Mouse (Mus musculus): Measurements from ENCODE around the gene Sgcd. TPM values are rescaled to one million over a fixed set of nuclear protein-coding genes. Genes with fewer than 3 reads are reported as not detected.

Gene Sgcd
- polyA plus RNA-seq, 1 experiment from 2014 or later: 3.7 TPM

- 0 out of 2 replicates have a peak, but pooled peaks cover 3% of the 10 kb centered on the region for H3K4me1 ChIP-seq (replicated peaks; ENCODE audit: control insufficient read depth, insufficient read depth, low read length)
- ATAC-seq: no peak
- H3K4me3 ChIP-seq (replicated peaks; ENCODE audit: low read length): no peak overlapping the region
- H3K36me3 ChIP-seq (ENCODE audit: control insufficient read depth, insufficient read depth): no peaks in the 10 kb centered on the region
- H3K27me3 ChIP-seq (replicated peaks; ENCODE audit: control insufficient read depth, insufficient read depth, low read length): no peaks in the 10 kb centered on the region
- H3K4me2 ChIP-seq (ENCODE audit: low read length): no peak overlapping the region
- H3K9ac ChIP-seq (replicated peaks; ENCODE audit: low read depth, low read length): no peak overlapping the region
- no peak overlapping the region for H3K27ac ChIP-seq (ENCODE audit: low read length)
- no peaks in the 10 kb centered on the region for H3K9me3 ChIP-seq (ENCODE audit: control insufficient read depth, low read length)
- WGBS: 75% methylated on average over 3 of the region's 3 CpGs
These were observed 860.4 kb downstream of the Sgcd start for GRCm38 (mm10) chr11:47128331-47128730.

GRCm38 (mm10) chr11:47120874-47121273, 867.9 kb downstream of the Sgcd start:
- H3K36me3 ChIP-seq (ENCODE audit: control insufficient read depth, insufficient read depth): no peaks in the 10 kb centered on the region
- no peak overlapping the region for H3K27ac ChIP-seq (ENCODE audit: low read length)
- no peaks in the 10 kb centered on the region for H3K27me3 ChIP-seq (replicated peaks; ENCODE audit: control insufficient read depth, insufficient read depth, low read length)
- H3K4me3 ChIP-seq (replicated peaks; ENCODE audit: low read length): no peak overlapping the region
- H3K9ac ChIP-seq (replicated peaks; ENCODE audit: low read depth, low read length): no peak overlapping the region
- ATAC-seq: no peak
- 0 out of 2 replicates have a peak, but pooled peaks cover 3% of the 10 kb centered on the region for H3K4me1 ChIP-seq (replicated peaks; ENCODE audit: control insufficient read depth, insufficient read depth, low read length)
- 82% methylated on average over 1 of the region's 1 CpGs for whole genome bisulfite sequencing
- no peak overlapping the region for H3K4me2 ChIP-seq (ENCODE audit: low read length)
- H3K9me3 ChIP-seq (ENCODE audit: control insufficient read depth, low read length): no peaks in the 10 kb centered on the region

- no peak overlapping the region for H3K4me3 ChIP-seq (replicated peaks; ENCODE audit: low read length)
- H3K36me3 ChIP-seq (ENCODE audit: control insufficient read depth, insufficient read depth): no peaks in the 10 kb centered on the region
- no peak for ATAC-seq
- no peaks in the 10 kb centered on the region for H3K9me3 ChIP-seq (ENCODE audit: control insufficient read depth, low read length)
- 25% methylated on average over 2 of the region's 2 CpGs for WGBS
- H3K4me1 ChIP-seq (replicated peaks; ENCODE audit: control insufficient read depth, insufficient read depth, low read length): no peaks in the 10 kb centered on the region
- no peak overlapping the region for H3K27ac ChIP-seq (ENCODE audit: low read length)
- no peaks in the 10 kb centered on the region for H3K27me3 ChIP-seq (replicated peaks; ENCODE audit: control insufficient read depth, insufficient read depth, low read length)
- no peak overlapping the region for H3K9ac ChIP-seq (replicated peaks; ENCODE audit: low read depth, low read length)
- no peak overlapping the region for H3K4me2 ChIP-seq (ENCODE audit: low read length)
These were observed 870.9 kb downstream of the Sgcd start for GRCm38 (mm10) chr11:47117896-47118295.

- H3K36me3 ChIP-seq (ENCODE audit: control insufficient read depth, insufficient read depth): no peaks in the 10 kb centered on the region
- no peaks in the 10 kb centered on the region for H3K9me3 ChIP-seq (ENCODE audit: control insufficient read depth, low read length)
- no peaks in the 10 kb centered on the region for H3K27me3 ChIP-seq (replicated peaks; ENCODE audit: control insufficient read depth, insufficient read depth, low read length)
- no peak for ATAC-seq
- no peak overlapping the region for H3K9ac ChIP-seq (replicated peaks; ENCODE audit: low read depth, low read length)
- no peak overlapping the region for H3K27ac ChIP-seq (ENCODE audit: low read length)
- 86% methylated on average over 4 of the region's 4 CpGs for WGBS
- no peak overlapping the region for H3K4me3 ChIP-seq (replicated peaks; ENCODE audit: low read length)
- no peak overlapping the region for H3K4me2 ChIP-seq (ENCODE audit: low read length)
- no peaks in the 10 kb centered on the region for H3K4me1 ChIP-seq (replicated peaks; ENCODE audit: control insufficient read depth, insufficient read depth, low read length)
These were observed 874.4 kb downstream of the Sgcd start for GRCm38 (mm10) chr11:47114366-47114765.

- no peak for ATAC-seq
- 69% methylated on average over 5 of the region's 5 CpGs for WGBS
- no peak overlapping the region for H3K4me3 ChIP-seq (replicated peaks; ENCODE audit: low read length)
- H3K4me1 ChIP-seq (replicated peaks; ENCODE audit: control insufficient read depth, insufficient read depth, low read length): no peaks in the 10 kb centered on the region
- no peak overlapping the region for H3K4me2 ChIP-seq (ENCODE audit: low read length)
- H3K27ac ChIP-seq (ENCODE audit: low read length): no peak overlapping the region
- H3K27me3 ChIP-seq (replicated peaks; ENCODE audit: control insufficient read depth, insufficient read depth, low read length): no peaks in the 10 kb centered on the region
- H3K9ac ChIP-seq (replicated peaks; ENCODE audit: low read depth, low read length): no peak overlapping the region
- H3K9me3 ChIP-seq (ENCODE audit: control insufficient read depth, low read length): no peaks in the 10 kb centered on the region
- no peaks in the 10 kb centered on the region for H3K36me3 ChIP-seq (ENCODE audit: control insufficient read depth, insufficient read depth)
These were observed 875.7 kb downstream of the Sgcd start for GRCm38 (mm10) chr11:47113081-47113480.

- Histone ChIP-seq H3K4me2 (ENCODE audit: low read length) (no peak overlapping the region), H3K4me3 (replicated peaks; ENCODE audit: low read length) (no peak overlapping the region), H3K9me3 (ENCODE audit: control insufficient read depth, low read length) (no peaks in the 10 kb centered on the region), H3K27ac (ENCODE audit: low read length) (no peak overlapping the region), H3K27me3 (replicated peaks; ENCODE audit: control insufficient read depth, insufficient read depth, low read length) (no peaks in the 10 kb centered on the region), H3K4me1 (replicated peaks; ENCODE audit: control insufficient read depth, insufficient read depth, low read length) (no peaks in the 10 kb centered on the region), H3K36me3 (ENCODE audit: control insufficient read depth, insufficient read depth) (no peaks in the 10 kb centered on the region), H3K9ac (replicated peaks; ENCODE audit: low read depth, low read length) (no peak overlapping the region)
- ATAC-seq: no peak
These were observed 878.5 kb downstream of the Sgcd start for GRCm38 (mm10) chr11:47110314-47110713.

GRCm38 (mm10) chr11:47107661-47108060, 881.1 kb downstream of the Sgcd start:
- Histone ChIP-seq H3K4me2 (ENCODE audit: low read length) (no peak overlapping the region), H3K4me1 (replicated peaks; ENCODE audit: control insufficient read depth, insufficient read depth, low read length) (no peaks in the 10 kb centered on the region), H3K9me3 (ENCODE audit: control insufficient read depth, low read length) (no peaks in the 10 kb centered on the region), H3K4me3 (replicated peaks; ENCODE audit: low read length) (no peak overlapping the region), H3K27me3 (replicated peaks; ENCODE audit: control insufficient read depth, insufficient read depth, low read length) (no peaks in the 10 kb centered on the region), H3K9ac (replicated peaks; ENCODE audit: low read depth, low read length) (no peak overlapping the region), H3K27ac (ENCODE audit: low read length) (no peak overlapping the region), H3K36me3 (ENCODE audit: control insufficient read depth, insufficient read depth) (no peaks in the 10 kb centered on the region)
- no peak for ATAC-seq
- 84% methylated on average over 2 of the region's 2 CpGs for WGBS

- 87% methylated on average over 5 of the region's 5 CpGs for WGBS
- no peak for ATAC-seq
These were observed 895.4 kb downstream of the Sgcd start for GRCm38 (mm10) chr11:47093296-47093912.

GRCm38 (mm10) chr11:47082517-47082916, 906.3 kb downstream of the Sgcd start:
- Histone ChIP-seq H3K36me3 (ENCODE audit: control insufficient read depth, insufficient read depth) (no peaks in the 10 kb centered on the region), H3K27ac (ENCODE audit: low read length) (no peak overlapping the region), H3K9ac (replicated peaks; ENCODE audit: low read depth, low read length) (no peak overlapping the region), H3K9me3 (ENCODE audit: control insufficient read depth, low read length) (no peaks in the 10 kb centered on the region), H3K4me2 (ENCODE audit: low read length) (no peak overlapping the region), H3K27me3 (replicated peaks; ENCODE audit: control insufficient read depth, insufficient read depth, low read length) (no peaks in the 10 kb centered on the region), H3K4me3 (replicated peaks; ENCODE audit: low read length) (no peak overlapping the region), H3K4me1 (replicated peaks; ENCODE audit: control insufficient read depth, insufficient read depth, low read length) (no peaks in the 10 kb centered on the region)
- no peak for ATAC-seq
- 95% methylated on average over 1 of the region's 1 CpGs for WGBS

More at GRCm38 (mm10) chr11:47093296-47093912, 895.4 kb downstream of the Sgcd start:
- Histone ChIP-seq H3K36me3 (ENCODE audit: control insufficient read depth, insufficient read depth) (no peaks in the 10 kb centered on the region), H3K4me2 (ENCODE audit: low read length) (no peak overlapping the region), H3K27me3 (replicated peaks; ENCODE audit: control insufficient read depth, insufficient read depth, low read length) (no peaks in the 10 kb centered on the region), H3K27ac (ENCODE audit: low read length) (no peak overlapping the region), H3K4me1 (replicated peaks; ENCODE audit: control insufficient read depth, insufficient read depth, low read length) (no peaks in the 10 kb centered on the region), H3K4me3 (replicated peaks; ENCODE audit: low read length) (no peak overlapping the region), H3K9me3 (ENCODE audit: control insufficient read depth, low read length) (no peaks in the 10 kb centered on the region), H3K9ac (replicated peaks; ENCODE audit: low read depth, low read length) (no peak overlapping the region)

- WGBS: 15% methylated on average over 1 of the region's 1 CpGs
- H3K4me1 ChIP-seq (replicated peaks; ENCODE audit: control insufficient read depth, insufficient read depth, low read length): no peaks in the 10 kb centered on the region; the same call in 1 of the 2 replicates
- no peak overlapping the region for H3K9ac ChIP-seq (replicated peaks; ENCODE audit: low read depth, low read length)
- no peak overlapping the region for H3K4me3 ChIP-seq (replicated peaks; ENCODE audit: low read length)
- no peak overlapping the region for H3K27ac ChIP-seq (ENCODE audit: low read length)
- H3K9me3 ChIP-seq (ENCODE audit: control insufficient read depth, low read length): no peaks in the 10 kb centered on the region
- H3K27me3 ChIP-seq (replicated peaks; ENCODE audit: control insufficient read depth, insufficient read depth, low read length): no peaks in the 10 kb centered on the region
- H3K4me2 ChIP-seq (ENCODE audit: low read length): no peak overlapping the region
- no peaks in the 10 kb centered on the region for H3K36me3 ChIP-seq (ENCODE audit: control insufficient read depth, insufficient read depth)
- peak; percentile 63 for ATAC-seq
These were observed 915.2 kb downstream of the Sgcd start for GRCm38 (mm10) chr11:47073538-47073937.

All from forebrain, embryonic 16.5 days (tissue).